Mouse (Mus musculus): Measurements from ENCODE around the gene Camk2n2.

DNA sequence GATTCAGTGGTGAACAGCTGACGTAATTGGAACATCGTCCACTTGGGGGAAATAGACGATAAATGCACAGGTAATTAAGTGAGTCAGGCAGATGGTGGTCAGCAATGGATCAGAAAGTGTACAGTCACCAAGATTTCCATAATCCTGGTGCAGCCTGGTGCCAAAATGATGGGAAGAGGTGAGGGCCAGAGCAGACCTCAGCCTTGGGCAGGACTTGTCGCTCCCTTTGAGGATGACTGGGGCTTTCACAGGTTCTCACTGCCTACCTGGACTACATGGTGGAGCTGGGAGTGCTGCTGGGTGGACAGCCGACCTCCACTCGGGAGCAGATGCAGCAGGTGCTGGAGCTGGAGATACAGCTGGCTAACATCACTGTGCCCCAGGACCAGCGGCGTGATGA lies 16.3 kb upstream of the Camk2n2 start:
- TF ChIP-seq NANOG (IDR thresholded peaks at IDR 0.05; ENCODE audit: borderline replicate concordance, low read length) (no peak), CTCF (conservative IDR thresholded peaks at IDR 0.05; ENCODE audit: low read length) (no peak)

All from E14TG2a.4 (cell line).